Mouse (Mus musculus): ENCODE results near the gene Cmip. TPM values are rescaled to one million over a fixed set of nuclear protein-coding genes. Genes with fewer than 3 reads are reported as not detected.

Cmip gene
- total and polyA plus RNA-seq, 3 experiments, result 17.0 to 71.8 TPM; not detected in 1

DNA sequence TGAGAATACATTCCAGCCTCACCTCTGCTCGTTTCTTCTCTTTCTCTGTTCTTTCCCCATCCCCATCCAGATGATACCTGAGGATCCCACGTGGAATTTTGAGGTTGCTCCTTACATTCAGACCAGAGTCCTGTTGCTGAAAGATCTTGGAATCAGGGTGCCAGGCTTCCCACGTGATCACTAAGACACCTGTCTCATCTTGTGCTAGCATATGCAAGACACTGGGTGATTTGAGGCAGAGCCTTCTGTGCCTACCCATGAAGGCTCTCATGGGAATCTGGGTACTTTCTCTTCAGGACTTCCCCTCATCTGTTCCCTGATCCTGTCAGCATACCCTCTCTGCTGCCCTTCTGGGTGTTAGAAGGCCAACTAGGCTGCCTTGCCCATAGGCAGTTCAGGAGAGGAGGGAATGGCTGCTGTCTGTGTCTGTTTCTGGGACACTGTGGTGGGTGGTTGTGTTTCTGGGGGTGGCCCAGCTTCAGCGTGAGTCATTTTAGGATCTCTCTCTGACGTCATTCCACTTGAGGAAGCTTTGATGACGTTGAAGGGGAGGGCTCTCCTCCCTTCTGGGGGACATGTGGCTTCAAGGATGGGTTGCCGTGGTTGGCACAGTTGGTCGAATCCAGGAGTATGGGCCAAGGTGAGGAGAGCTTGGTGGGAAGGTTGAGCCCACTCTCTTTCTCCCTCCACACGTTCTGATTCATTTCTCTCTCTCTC is 28.1 kb downstream of the Cmip start:
- Histone ChIP-seq H3K4me3 (ENCODE audit: control insufficient read depth in 1 of 2, insufficient read depth in 1 of 2, low read depth in 2 of 2, low read length in 2 of 2) (no peak overlapping the region), H3K36me3 (ENCODE audit: control insufficient read depth in 1 of 2, insufficient read depth in 2 of 2, low read length in 2 of 2) (peaks cover 0 to 5% of the 10 kb centered on the region in 2 experiments; a peak in 2 of 4 replicates), H3K9me3 (replicated peaks; ENCODE audit: insufficient read depth, low read length) (no peaks in the 10 kb centered on the region), H3K79me2 (ENCODE audit: control insufficient read depth, insufficient read depth, low read length, poor library complexity) (peaks cover 72% of the 10 kb centered on the region), H3K9ac (ENCODE audit: control insufficient read depth, low read depth, low read length, poor library complexity, severe bottlenecking) (no peak overlapping the region), H3K4me1 (ENCODE audit: control insufficient read depth in 1 of 2, insufficient read depth in 2 of 2, low read length in 2 of 2) (0 out of 4 replicates have a peak, but pooled peaks cover 0 to 2% of the 10 kb centered on the region in 2 experiments), H3K27me3 (ENCODE audit: control insufficient read depth in 1 of 2, insufficient read depth in 2 of 2, low read length in 2 of 2) (no peaks in the 10 kb centered on the region), H3K27ac (ENCODE audit: control insufficient read depth, low read depth, low read length) (no peak overlapping the region)
- no peak for DNase-seq (ENCODE audit: low read depth, low spot score)
- TF ChIP-seq ZKSCAN1 (IDR thresholded peaks at IDR 0.05; ENCODE audit: low read depth, low read length), result no peak

DNA sequence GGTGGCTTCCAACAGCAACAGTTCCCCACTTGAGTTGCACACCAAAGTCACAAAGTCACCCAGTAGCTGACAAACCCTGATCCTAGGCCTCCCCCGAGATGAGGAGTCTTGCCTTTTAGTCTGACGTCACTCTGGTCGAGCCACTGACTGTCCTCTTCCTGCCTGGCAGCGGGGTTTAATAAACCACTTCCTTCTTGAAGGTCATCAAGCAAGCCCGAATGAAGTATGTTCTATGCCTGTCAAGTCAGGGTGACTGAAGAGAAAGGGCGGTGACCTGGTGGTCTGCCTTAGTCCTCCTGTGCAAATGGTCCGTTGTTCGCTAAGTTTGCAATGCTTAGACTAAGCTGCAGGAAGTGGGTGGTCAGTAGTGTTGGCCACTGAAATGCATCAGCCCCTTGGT is 31.1 kb downstream of the Cmip start:
- H3K27me3 ChIP-seq (ENCODE audit: control insufficient read depth in 1 of 2, insufficient read depth in 2 of 2, low read length in 2 of 2), result no peaks in the 10 kb centered on the region
- DNase-seq (ENCODE audit: low read depth, low spot score), result no peak
- no peaks in the 10 kb centered on the region for H3K4me1 ChIP-seq (ENCODE audit: control insufficient read depth in 1 of 2, insufficient read depth in 2 of 2, low read length in 2 of 2)
- H3K4me3 ChIP-seq (ENCODE audit: control insufficient read depth in 1 of 2, insufficient read depth in 1 of 2, low read depth in 2 of 2, low read length in 2 of 2), result no peak overlapping the region
- H3K36me3 ChIP-seq (ENCODE audit: control insufficient read depth in 1 of 2, insufficient read depth in 2 of 2, low read length in 2 of 2), result peaks cover 0 to 5% of the 10 kb centered on the region in 2 experiments; a peak in 2 of 4 replicates
- no peak overlapping the region for H3K9ac ChIP-seq (ENCODE audit: control insufficient read depth, low read depth, low read length, poor library complexity, severe bottlenecking)
- H3K79me2 ChIP-seq (ENCODE audit: control insufficient read depth, insufficient read depth, low read length, poor library complexity), result peaks cover 53% of the 10 kb centered on the region
- TF ChIP-seq CHD2 (IDR thresholded peaks at IDR 0.05; ENCODE audit: low read length) (no peak), MYB (IDR thresholded peaks at IDR 0.05; ENCODE audit: low read depth, low read length) (no peak), ETS1 (IDR thresholded peaks at IDR 0.05; ENCODE audit: low read depth, low read length) (no peak), MXI1 (IDR thresholded peaks at IDR 0.05; ENCODE audit: low read depth, low read length) (no peak), JUND (IDR thresholded peaks at IDR 0.05; ENCODE audit: low read depth, low read length) (no peak)
- no peak overlapping the region for H3K27ac ChIP-seq (ENCODE audit: control insufficient read depth, low read depth, low read length)
- no peaks in the 10 kb centered on the region for H3K9me3 ChIP-seq (replicated peaks; ENCODE audit: insufficient read depth, low read length)

DNA sequence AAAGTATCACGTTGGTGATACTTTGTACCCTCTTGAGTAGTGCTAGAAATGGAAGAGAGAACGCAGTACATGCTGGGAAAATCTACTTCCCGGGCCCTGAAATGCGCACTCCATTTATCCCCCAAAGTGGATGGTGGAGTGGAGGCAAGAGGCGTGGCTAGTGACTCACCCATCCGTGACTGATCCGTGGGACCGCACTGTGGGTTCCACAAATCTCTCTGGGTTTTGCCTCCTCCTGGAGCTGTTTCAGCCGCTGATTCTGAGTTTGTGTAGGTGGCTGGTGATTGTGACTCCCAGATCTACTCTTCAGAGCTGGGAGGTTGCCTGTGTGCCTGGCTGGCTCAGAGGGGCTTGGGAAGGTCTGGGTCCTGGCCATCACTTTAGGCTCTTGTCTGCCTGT is 32.2 kb downstream of the Cmip start:
- no peak for DNase-seq (ENCODE audit: low read depth, low spot score)
- no peaks in the 10 kb centered on the region for H3K4me1 ChIP-seq (ENCODE audit: control insufficient read depth in 1 of 2, insufficient read depth in 2 of 2, low read length in 2 of 2)
- no peak overlapping the region for H3K9ac ChIP-seq (ENCODE audit: control insufficient read depth, low read depth, low read length, poor library complexity, severe bottlenecking)
- H3K27ac ChIP-seq (ENCODE audit: control insufficient read depth, low read depth, low read length), result no peak overlapping the region
- no peak overlapping the region for H3K4me3 ChIP-seq (ENCODE audit: control insufficient read depth in 1 of 2, insufficient read depth in 1 of 2, low read depth in 2 of 2, low read length in 2 of 2)
- H3K27me3 ChIP-seq (ENCODE audit: control insufficient read depth in 1 of 2, insufficient read depth in 2 of 2, low read length in 2 of 2), result no peaks in the 10 kb centered on the region
- no peaks in the 10 kb centered on the region for H3K9me3 ChIP-seq (replicated peaks; ENCODE audit: insufficient read depth, low read length)
- peaks cover 0 to 5% of the 10 kb centered on the region in 2 experiments; a peak in 1 of 4 replicates for H3K36me3 ChIP-seq (ENCODE audit: control insufficient read depth in 1 of 2, insufficient read depth in 2 of 2, low read length in 2 of 2)
- H3K79me2 ChIP-seq (ENCODE audit: control insufficient read depth, insufficient read depth, low read length, poor library complexity), result peaks cover 46% of the 10 kb centered on the region
- TF ChIP-seq MYB (IDR thresholded peaks at IDR 0.05; ENCODE audit: low read depth, low read length) (no peak), GATA1 (IDR thresholded peaks at IDR 0.05; ENCODE audit: low read depth, low read length) (no peak), TAL1 (IDR thresholded peaks at IDR 0.05; ENCODE audit: low read length) (no peak), MAZ (IDR thresholded peaks at IDR 0.05; ENCODE audit: low read depth, low read length) (no peak), BHLHE40 (IDR thresholded peaks at IDR 0.05; ENCODE audit: borderline replicate concordance, low read depth, low read length) (no peak), USF1 (IDR thresholded peaks at IDR 0.05; ENCODE audit: low read depth, low read length) (no peak), GABPA (IDR thresholded peaks at IDR 0.05; ENCODE audit: low read depth, low read length) (no peak), UBTF (IDR thresholded peaks at IDR 0.05; ENCODE audit: borderline replicate concordance, insufficient read depth, low read depth, low read length) (no peak), MAFK (IDR thresholded peaks at IDR 0.05; ENCODE audit: borderline replicate concordance, low read depth, low read length) (no peak), E2F4 (IDR thresholded peaks at IDR 0.05; ENCODE audit: borderline replicate concordance, low read depth, low read length) (no peak), MYC (IDR thresholded peaks at IDR 0.05; ENCODE audit: low read depth, low read length) (no peak), MAX (IDR thresholded peaks at IDR 0.05; ENCODE audit: low read length) (no peak), USF2 (IDR thresholded peaks at IDR 0.05; ENCODE audit: borderline replicate concordance in 1 of 2, insufficient read depth in 1 of 2, low read depth in 1 of 2, low read length in 2 of 2) (no peak), JUND (IDR thresholded peaks at IDR 0.05; ENCODE audit: low read depth, low read length) (no peak), ZNF384 (IDR thresholded peaks at IDR 0.05; ENCODE audit: low read depth, low read length) (no peak)

Measured in MEL (cell line).